Mouse (Mus musculus) C2C12 (cell line): ENCODE data around the gene Ptpre.

Source experiments
- CTCF ChIP-seq: IDR thresholded peaks from one replicate; pipeline ENCODE4 v1.5.1; 2011; ENCODE audit not compliant: control insufficient read depth, insufficient read depth, insufficient read length
- MAX ChIP-seq: IDR thresholded peaks from one replicate; pipeline ENCODE4 v1.6.1; 2011; ENCODE audit warnings: mild to moderate bottlenecking, control low read depth
- USF1 ChIP-seq: IDR thresholded peaks from one replicate; pipeline ENCODE4 v1.6.1; 2011; ENCODE audit warnings: low read depth, mild to moderate bottlenecking, control low read depth, moderate library complexity

GRCm38 (mm10) chr7:135593286-135593685 lies 56.0 kb downstream of the Ptpre start:
- TF ChIP-seq CTCF = no peak
- no peak for TF ChIP-seq MAX
- no peak for TF ChIP-seq USF1
